Mouse (Mus musculus): ENCODE data around the gene Ttc9c.

DNA sequence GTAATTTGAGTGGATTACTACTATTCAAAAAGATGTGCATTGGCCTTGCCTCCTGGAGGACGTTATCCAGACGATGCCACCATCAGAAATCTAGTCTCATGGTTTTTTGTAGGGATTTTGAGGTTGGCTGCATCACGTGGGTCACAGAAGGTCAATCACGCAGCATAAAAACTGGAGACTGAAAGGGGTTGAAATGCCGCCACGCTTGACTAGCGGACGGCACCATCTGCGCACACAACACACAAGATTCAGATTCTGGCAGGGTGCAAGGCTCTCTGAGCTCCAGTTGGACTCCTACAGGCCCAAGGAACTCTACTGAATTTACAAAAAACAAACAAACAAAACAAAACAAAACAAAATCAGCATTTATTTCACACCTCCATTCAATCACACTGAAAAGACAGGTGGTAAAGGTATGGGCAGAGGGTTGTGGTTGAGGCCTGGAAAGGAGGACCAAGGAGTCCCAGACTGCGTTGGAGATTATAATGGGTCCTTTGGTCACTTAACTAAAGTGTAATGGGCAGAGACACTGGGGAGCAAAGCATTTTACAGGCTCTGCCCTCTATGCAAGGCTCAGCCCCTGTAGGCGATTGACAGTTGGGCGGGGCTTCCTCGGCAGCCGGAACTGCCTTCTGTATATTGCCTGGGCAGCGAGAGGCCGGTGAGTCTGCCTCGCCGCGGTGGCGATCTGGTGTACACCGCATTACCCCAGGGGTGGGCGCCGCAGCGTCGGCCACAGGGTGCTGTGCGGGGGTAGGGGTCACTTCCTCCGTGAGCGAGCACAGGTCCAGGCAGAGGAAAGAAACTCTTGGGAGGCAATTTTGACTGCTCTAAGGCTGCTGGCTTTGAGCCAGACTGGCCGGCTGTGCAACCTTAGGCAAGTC is 21.0 kb upstream of the Ttc9c start:
- TF ChIP-seq POLR2A (IDR thresholded peaks at IDR 0.05; ENCODE audit: insufficient read length, low read depth) (no peak), MYOD1 (IDR thresholded peaks at IDR 0.05; ENCODE audit: control insufficient read depth in 1 of 3, insufficient read length in 2 of 3, low read depth in 2 of 3) (no peak), MAX (IDR thresholded peaks at IDR 0.05; ENCODE audit: low read depth) (no peak), MYOG (IDR thresholded peaks at IDR 0.05; ENCODE audit: control insufficient read depth in 1 of 3, insufficient read depth in 1 of 3, insufficient read length in 2 of 3, low read depth in 2 of 3) (no peak), E2F4 (IDR thresholded peaks at IDR 0.05; ENCODE audit: insufficient read depth) (no peak), POLR2AphosphoS2 (IDR thresholded peaks at IDR 0.05; ENCODE audit: insufficient read length, low read depth) (no peak)
